In genomic region chr8:121125311-121125876, GRCm38 (mm10) we compare ENCODE assay signal across 8 mouse cellular contexts. TPM values are rescaled to one million over a fixed set of nuclear protein-coding genes. Genes with fewer than 3 reads are reported as not detected.
DNase-seq lines count a peak whose midpoint lies in the region; ATAC-seq and TF ChIP-seq lines count a peak whose summit lies in the region.

No protein-coding gene starts in this region.

- peak overlapping the region; percentile 72 for H3K9ac ChIP-seq in MEL (ENCODE audit: control insufficient read depth, low read depth, low read length, poor library complexity, severe bottlenecking)
- H3K9ac ChIP-seq in hindbrain, embryonic 14.5 days: no peak overlapping the region
- H3K9ac ChIP-seq in limb, embryonic 14.5 days (ENCODE audit: low read depth, low read length, severe bottlenecking): no peak overlapping the region
- H3K9ac ChIP-seq in midbrain, embryonic 13.5 days (replicated peaks): no peak overlapping the region
- peak overlapping the region; percentile 55 for H3K9ac ChIP-seq in stomach, embryonic 16.5 days (ENCODE audit: low read length)

- ATAC-seq in hindbrain, embryonic 14.5 days (ENCODE audit: low FRiP score): peak; percentile 62; the same call in 1 of the 2 replicates
- peak; percentile 84 for ATAC-seq in limb, embryonic 14.5 days (ENCODE audit: low FRiP score, low read depth)
- ATAC-seq in midbrain, embryonic 13.5 days: peak; percentile 69
- ATAC-seq in stomach, embryonic 16.5 days (ENCODE audit: insufficient read depth, low FRiP score): peak; percentile 77

- peak overlapping the region; percentile 40 for H3K4me2 ChIP-seq in hindbrain, embryonic 14.5 days (replicated peaks)
- H3K4me2 ChIP-seq in limb, embryonic 14.5 days (replicated peaks; ENCODE audit: low read depth, low read length, severe bottlenecking): peak overlapping the region; percentile 57
- H3K4me2 ChIP-seq in midbrain, embryonic 13.5 days (replicated peaks): peak overlapping the region; percentile 37
- H3K4me2 ChIP-seq in stomach, embryonic 16.5 days (ENCODE audit: low read depth, low read length): peak overlapping the region; percentile 67

- H3K27ac ChIP-seq in MEL (ENCODE audit: control insufficient read depth, low read depth, low read length): peak overlapping the region; percentile 58
- no peak overlapping the region for H3K27ac ChIP-seq in hindbrain, embryonic 14.5 days
- no peak overlapping the region for H3K27ac ChIP-seq in limb, embryonic 14.5 days (replicated peaks; ENCODE audit: low read depth, low read length)
- H3K27ac ChIP-seq in midbrain, embryonic 13.5 days: no peak overlapping the region
- H3K27ac ChIP-seq in stomach, embryonic 16.5 days (ENCODE audit: low read length): peak overlapping the region; percentile 66

- H3K79me2 ChIP-seq in MEL (ENCODE audit: control insufficient read depth, insufficient read depth, low read length, poor library complexity): peaks cover 22% of the 10 kb centered on the region

- H3K9me3 ChIP-seq in MEL (replicated peaks; ENCODE audit: insufficient read depth, low read length): no peaks in the 10 kb centered on the region
- H3K9me3 ChIP-seq in hindbrain, embryonic 14.5 days (ENCODE audit: control insufficient read depth, low read length): no peaks in the 10 kb centered on the region
- no peaks in the 10 kb centered on the region for H3K9me3 ChIP-seq in limb, embryonic 14.5 days (ENCODE audit: control insufficient read depth, low read length)
- no peaks in the 10 kb centered on the region for H3K9me3 ChIP-seq in midbrain, embryonic 13.5 days
- H3K9me3 ChIP-seq in stomach, embryonic 16.5 days (replicated peaks; ENCODE audit: control insufficient read depth, low read length): no peaks in the 10 kb centered on the region

- no peak; the same call in 1 of the 2 replicates for TF ChIP-seq RAD21 in MEL (IDR thresholded peaks at IDR 0.05; ENCODE audit: low read depth, low read length)

- H3K4me3 ChIP-seq in MEL (ENCODE audit: control insufficient read depth in 1 of 2, insufficient read depth in 1 of 2, low read depth in 2 of 2, low read length in 2 of 2): peak overlapping the region; percentile 62 to 79
- peak overlapping the region; percentile 15; the same call in 1 of the 2 replicates for H3K4me3 ChIP-seq in hindbrain, embryonic 14.5 days (replicated peaks; ENCODE audit: low read length)
- peak overlapping the region; percentile 33 for H3K4me3 ChIP-seq in limb, embryonic 14.5 days (replicated peaks; ENCODE audit: low read length)
- peak overlapping the region; percentile 25 for H3K4me3 ChIP-seq in midbrain, embryonic 13.5 days (replicated peaks)
- H3K4me3 ChIP-seq in stomach, embryonic 16.5 days (replicated peaks; ENCODE audit: low read length): peak overlapping the region; percentile 44

- peak; percentile 84 for DNase-seq in MEL (ENCODE audit: low read depth, low spot score)
- DNase-seq in brain, embryonic 14.5 days (ENCODE audit: low read depth): peak; percentile 83
- DNase-seq in gastrocnemius, adult 8-10 months (ENCODE audit: low spot score in 2 of 2): peak; percentile 10 to 42
- peak; percentile 65 for DNase-seq in hindbrain, embryonic 14.5 days (ENCODE audit: low spot score)
- peak; percentile 84 for DNase-seq in limb, embryonic 14.5 days (ENCODE audit: low spot score)
- DNase-seq in cerebellum, adult 18-20 months: no peak

- no peaks in the 10 kb centered on the region for H3K27me3 ChIP-seq in MEL (ENCODE audit: control insufficient read depth in 1 of 2, insufficient read depth in 2 of 2, low read length in 2 of 2)
- H3K27me3 ChIP-seq in hindbrain, embryonic 14.5 days (ENCODE audit: control insufficient read depth, insufficient read depth, low read length): peaks cover 100% of the 10 kb centered on the region
- H3K27me3 ChIP-seq in limb, embryonic 14.5 days (ENCODE audit: control insufficient read depth, insufficient read depth, low read length): peaks cover 97% of the 10 kb centered on the region
- peaks cover 100% of the 10 kb centered on the region for H3K27me3 ChIP-seq in midbrain, embryonic 13.5 days
- peaks cover 79% of the 10 kb centered on the region for H3K27me3 ChIP-seq in stomach, embryonic 16.5 days (ENCODE audit: control insufficient read depth, insufficient read depth, low read length)

- peak in 2 of 3 experiments; percentile 37 to 50; a peak in 4 of 6 replicates for TF ChIP-seq CTCF in MEL (IDR thresholded peaks at IDR 0.05 in 2 of 3, conservative IDR thresholded peaks at IDR 0.05 in 1 of 3; ENCODE audit: control insufficient read depth in 1 of 3, insufficient read depth in 1 of 3, low read depth in 2 of 3, low read length in 3 of 3, poor library complexity in 1 of 3, severe bottlenecking in 1 of 3)
- peak; percentile 49; the same call in 1 of the 2 replicates for TF ChIP-seq CTCF in brain, embryonic 14.5 days (IDR thresholded peaks at IDR 0.05; ENCODE audit: borderline replicate concordance, extremely low read depth, insufficient read depth, insufficient read length)

- H3K36me3 ChIP-seq in MEL (ENCODE audit: control insufficient read depth in 1 of 2, insufficient read depth in 2 of 2, low read length in 2 of 2): peaks cover 0 to 6% of the 10 kb centered on the region in 2 experiments; a peak in 2 of 4 replicates
- H3K36me3 ChIP-seq in hindbrain, embryonic 14.5 days (replicated peaks; ENCODE audit: control insufficient read depth, insufficient read depth): no peaks in the 10 kb centered on the region
- H3K36me3 ChIP-seq in limb, embryonic 14.5 days (ENCODE audit: control insufficient read depth, insufficient read depth, low read length): peaks cover 9% of the 10 kb centered on the region; the same call in 1 of the 2 replicates
- H3K36me3 ChIP-seq in midbrain, embryonic 13.5 days: no peaks in the 10 kb centered on the region
- H3K36me3 ChIP-seq in stomach, embryonic 16.5 days (ENCODE audit: control insufficient read depth, insufficient read depth, low read length): no peaks in the 10 kb centered on the region

- WGBS in hindbrain, embryonic 14.5 days: under 1% methylated on average over 36 of the region's 36 CpGs
- 0% methylated on average over 35 of the region's 36 CpGs for WGBS in limb, embryonic 14.5 days
- WGBS in midbrain, embryonic 13.5 days: under 1% methylated on average over 35 of the region's 36 CpGs
- WGBS in stomach, embryonic 16.5 days: under 1% methylated on average over 36 of the region's 36 CpGs

- peak in 1 of 2 experiments; percentile 61; a peak in 2 of 4 replicates for TF ChIP-seq POLR2A in MEL (IDR thresholded peaks at IDR 0.05; ENCODE audit: control insufficient read depth in 1 of 2, insufficient read depth in 1 of 2, low read depth in 1 of 2, low read length in 2 of 2, poor library complexity in 1 of 2)
- TF ChIP-seq POLR2A in brain, embryonic 14.5 days (IDR thresholded peaks at IDR 0.05; ENCODE audit: borderline replicate concordance, extremely low read depth, insufficient read depth, insufficient read length, poor library complexity, severe bottlenecking): no peak
- no peak for TF ChIP-seq POLR2A in limb, embryonic 14.5 days (IDR thresholded peaks at IDR 0.05; ENCODE audit: borderline replicate concordance, extremely low read depth, insufficient read depth, insufficient read length)

- H3K4me1 ChIP-seq in MEL (ENCODE audit: control insufficient read depth in 1 of 2, insufficient read depth in 2 of 2, low read length in 2 of 2): peaks cover 0 to 7% of the 10 kb centered on the region in 2 experiments; a peak in 3 of 4 replicates
- H3K4me1 ChIP-seq in hindbrain, embryonic 14.5 days (replicated peaks; ENCODE audit: control insufficient read depth, insufficient read depth, low read length): peaks cover 8% of the 10 kb centered on the region; the same call in 1 of the 2 replicates
- peaks cover 22% of the 10 kb centered on the region; the same call in 1 of the 2 replicates for H3K4me1 ChIP-seq in limb, embryonic 14.5 days (ENCODE audit: control insufficient read depth, insufficient read depth, low read length)
- H3K4me1 ChIP-seq in midbrain, embryonic 13.5 days (replicated peaks): peaks cover 24% of the 10 kb centered on the region
- H3K4me1 ChIP-seq in stomach, embryonic 16.5 days (ENCODE audit: control insufficient read depth, insufficient read depth, low read length): peaks cover 19% of the 10 kb centered on the region

- no peak for TF ChIP-seq EP300 in MEL (IDR thresholded peaks at IDR 0.05; ENCODE audit: low read depth in 1 of 2, low read length in 2 of 2)

RNA-seq across cellular contexts. Expression of gene Foxl1, which starts 2.3 kb away (rescaled TPM):
- total RNA-seq in MEL (2012; rRNA removed): 0.12 and 0.13 TPM in 2 replicates
- polyA plus RNA-seq in MEL (2012; ENCODE audit: insufficient read depth in 1 of 2, insufficient read length in 2 of 2, low read depth in 1 of 2, low replicate concordance in 2 of 2, missing spikeins in 1 of 2): under 1 TPM in 1 of 2 experiments, not detected in 1; 0.07 TPM
- polyA plus RNA-seq in brain, embryonic 14.5 days (2012; rRNA removed): 0.20 and 0.37 TPM in 2 replicates
- under 1 TPM in 1 of 4 experiments, not detected in 3; 0.13 TPM for total RNA-seq in gastrocnemius, adult 8-10 months (2022)
- 0.12 and 0.25 TPM in 2 replicates for polyA plus RNA-seq in hindbrain, embryonic 14.5 days (2014; fragmentation: Nextera tagmentation; extraction: Ambion mirVana)
- polyA plus RNA-seq in limb, embryonic 14.5 days (2012; rRNA removed): 0.40 and 0.72 TPM in 2 replicates
- polyA plus RNA-seq in limb, embryonic 14.5 days (2014; fragmentation: Nextera tagmentation; extraction: Ambion mirVana): 0.18 and 0.28 TPM in 2 replicates
- 0.12 and 0.13 TPM in 2 replicates for polyA plus RNA-seq in midbrain, embryonic 13.5 days (2015; fragmentation: Nextera tagmentation; extraction: Ambion mirVana)
- polyA plus RNA-seq in stomach, embryonic 16.5 days (2015; fragmentation: Nextera tagmentation; extraction: Ambion mirVana): 3.4 and 4.0 TPM in 2 replicates

RNA-seq across cellular contexts. Expression of gene Foxc2, which starts 9.4 kb away (rescaled TPM):
- 15.4 and 19.2 TPM in 2 replicates for total RNA-seq in MEL (2012; rRNA removed)
- 10 to 100 TPM in 1 of 2 experiments, not detected in 1; 13.6 TPM for polyA plus RNA-seq in MEL (2012; ENCODE audit: insufficient read depth in 1 of 2, insufficient read length in 2 of 2, low read depth in 1 of 2, low replicate concordance in 2 of 2, missing spikeins in 1 of 2)
- polyA plus RNA-seq in brain, embryonic 14.5 days (2012; rRNA removed): 1.4 and 3.5 TPM in 2 replicates
- total RNA-seq in gastrocnemius, adult 8-10 months (2022): under 1 TPM in 3 of 4 experiments, not detected in 1; 0.10 to 0.16 (median 0.16) TPM
- 2.9 and 3.1 TPM in 2 replicates for polyA plus RNA-seq in hindbrain, embryonic 14.5 days (2014; fragmentation: Nextera tagmentation; extraction: Ambion mirVana)
- 14.3 and 24.4 TPM in 2 replicates for polyA plus RNA-seq in limb, embryonic 14.5 days (2012; rRNA removed)
- polyA plus RNA-seq in limb, embryonic 14.5 days (2014; fragmentation: Nextera tagmentation; extraction: Ambion mirVana): 9.7 and 12.5 TPM in 2 replicates
- 1.3 and 1.9 TPM in 2 replicates for polyA plus RNA-seq in midbrain, embryonic 13.5 days (2015; fragmentation: Nextera tagmentation; extraction: Ambion mirVana)
- polyA plus RNA-seq in stomach, embryonic 16.5 days (2015; fragmentation: Nextera tagmentation; extraction: Ambion mirVana): 0.12 and 0.14 TPM in 2 replicates

RNA-seq across cellular contexts. Expression of gene Mthfsd, which starts 17.2 kb away (rescaled TPM):
- total RNA-seq in MEL (2012; rRNA removed): 46.1 and 49.8 TPM in 2 replicates
- polyA plus RNA-seq in MEL (2012; ENCODE audit: insufficient read depth in 1 of 2, insufficient read length in 2 of 2, low read depth in 1 of 2, low replicate concordance in 2 of 2, missing spikeins in 1 of 2): 10 to 100 TPM in 1 of 2 experiments, not detected in 1; 62.6 TPM
- 81.0 and 120 TPM in 2 replicates for polyA plus RNA-seq in brain, embryonic 14.5 days (2012; rRNA removed)
- total RNA-seq in gastrocnemius, adult 8-10 months (2022): 10 to 100 TPM; 11.8 to 14.2 (median 13.2) TPM
- polyA plus RNA-seq in hindbrain, embryonic 14.5 days (2014; fragmentation: Nextera tagmentation; extraction: Ambion mirVana): 34.6 and 45.6 TPM in 2 replicates
- polyA plus RNA-seq in limb, embryonic 14.5 days (2012; rRNA removed): 120 and 122 TPM in 2 replicates
- 59.9 and 62.8 TPM in 2 replicates for polyA plus RNA-seq in limb, embryonic 14.5 days (2014; fragmentation: Nextera tagmentation; extraction: Ambion mirVana)
- polyA plus RNA-seq in midbrain, embryonic 13.5 days (2015; fragmentation: Nextera tagmentation; extraction: Ambion mirVana): 57.8 and 60.7 TPM in 2 replicates
- polyA plus RNA-seq in stomach, embryonic 16.5 days (2015; fragmentation: Nextera tagmentation; extraction: Ambion mirVana): 51.1 and 57.5 TPM in 2 replicates

RNA-seq across cellular contexts. Expression of gene Foxf1, which starts 41.2 kb away (rescaled TPM):
- total RNA-seq in MEL (2012; rRNA removed): not detected in 2 replicates
- polyA plus RNA-seq in MEL (2012; ENCODE audit: insufficient read depth in 1 of 2, insufficient read length in 2 of 2, low read depth in 1 of 2, low replicate concordance in 2 of 2, missing spikeins in 1 of 2): not detected
- polyA plus RNA-seq in brain, embryonic 14.5 days (2012; rRNA removed): 1.2 and 1.3 TPM in 2 replicates
- under 1 TPM in 1 of 4 experiments, not detected in 3; 0.10 TPM for total RNA-seq in gastrocnemius, adult 8-10 months (2022)
- polyA plus RNA-seq in hindbrain, embryonic 14.5 days (2014; fragmentation: Nextera tagmentation; extraction: Ambion mirVana): 1.1 and 1.7 TPM in 2 replicates
- 0.54 and 1.00 TPM in 2 replicates for polyA plus RNA-seq in limb, embryonic 14.5 days (2012; rRNA removed)
- polyA plus RNA-seq in limb, embryonic 14.5 days (2014; fragmentation: Nextera tagmentation; extraction: Ambion mirVana): 0.15 and 0.28 TPM in 2 replicates
- 0.39 and 0.71 TPM in 2 replicates for polyA plus RNA-seq in midbrain, embryonic 13.5 days (2015; fragmentation: Nextera tagmentation; extraction: Ambion mirVana)
- 98.1 and 101 TPM in 2 replicates for polyA plus RNA-seq in stomach, embryonic 16.5 days (2015; fragmentation: Nextera tagmentation; extraction: Ambion mirVana)

Comparison
In these comparisons a context has a peak if more than half of its experiments do, and no peak if none do; other contexts are left out.
1. DNase-seq: peak in MEL (single experiment), brain, embryonic 14.5 days (single experiment), gastrocnemius, adult 8-10 months (2 of 2), hindbrain, embryonic 14.5 days (single experiment) and limb, embryonic 14.5 days (single experiment); none in cerebellum, adult 18-20 months (0 of 2).
2. H3K27ac ChIP-seq: peak in MEL (single experiment) and stomach, embryonic 16.5 days (single experiment); none in hindbrain, embryonic 14.5 days (single experiment), limb, embryonic 14.5 days (single experiment) and midbrain, embryonic 13.5 days (single experiment).
3. H3K4me3 ChIP-seq: peak in every context shown above with its lines; median percentile 70 in MEL; 44 in stomach, embryonic 16.5 days; 33 in limb, embryonic 14.5 days; 25 in midbrain, embryonic 13.5 days; 15 in hindbrain, embryonic 14.5 days.
4. H3K9ac ChIP-seq: peak in MEL (single experiment) and stomach, embryonic 16.5 days (single experiment); none in hindbrain, embryonic 14.5 days (single experiment), limb, embryonic 14.5 days (single experiment) and midbrain, embryonic 13.5 days (single experiment).
5. Peak in every context shown above with its lines, with median percentiles within 50 percentile points of each other: ATAC-seq and H3K4me2 ChIP-seq.